Mouse (Mus musculus): ENCODE data around the gene Gm20715.
"Not testable (repeated sequence)": the region's sequence is repeated elsewhere in the genome, so short reads cannot be mapped to it uniquely, and the experiment has no call there.

Gm20715 gene

GRCm38 (mm10) chr7:6429381-6429780 lies 19.3 kb downstream of the Gm20715 start:
- DNase-seq (ENCODE audit: low read depth, low spot score): no peak

GRCm38 (mm10) chr7:6430342-6430741 lies 20.3 kb downstream of the Gm20715 start:
- DNase-seq (ENCODE audit: low read depth, low spot score): no peak

- no peak for DNase-seq (ENCODE audit: low read depth, low spot score)
Measured at GRCm38 (mm10) chr7:6438388-6438787, 28.3 kb downstream of the Gm20715 start, which contains the start of gene Olfr1344. Gene Olfr1344 (plus strand): TSS chr7:6438688.

- no peak for DNase-seq (ENCODE audit: low read depth, low spot score)
Measured at GRCm38 (mm10) chr7:6441173-6441572, 31.1 kb downstream of the Gm20715 start.

- DNase-seq (ENCODE audit: low read depth, low spot score): no peak
Measured at GRCm38 (mm10) chr7:6447771-6448170, 37.7 kb downstream of the Gm20715 start.

GRCm38 (mm10) chr7:6455868-6456267 lies 45.8 kb downstream of the Gm20715 start, which contains the start of gene Olfr1336:
Gene Olfr1336 (plus strand): TSS chr7:6456168.
- no peak for DNase-seq (ENCODE audit: low read depth, low spot score)

GRCm38 (mm10) chr7:6456399-6456798 lies 46.3 kb downstream of the Gm20715 start:
- DNase-seq (ENCODE audit: low read depth, low spot score): no peak

- no peak for DNase-seq (ENCODE audit: low read depth, low spot score)
Measured at GRCm38 (mm10) chr7:6466951-6467350, 56.9 kb downstream of the Gm20715 start, which contains the start of gene Olfr1346. Gene Olfr1346 (plus strand): TSS chr7:6467101.

GRCm38 (mm10) chr7:6477633-6478032 lies 67.6 kb downstream of the Gm20715 start:
- DNase-seq (ENCODE audit: low read depth, low spot score): not testable (repeated sequence)

- no peak for DNase-seq (ENCODE audit: low read depth, low spot score)
Measured at GRCm38 (mm10) chr7:6486841-6487240, 76.8 kb downstream of the Gm20715 start, which contains the start of gene Olfr5. Gene Olfr5 (minus strand): TSS chr7:6486941.

Measured in telencephalon, adult 2 months (tissue).